Mouse (Mus musculus): ENCODE data around the gene Gm11559.
"Not testable (repeated sequence)": the region's sequence is repeated elsewhere in the genome, so short reads cannot be mapped to it uniquely, and the experiment has no call there.

Gm11559 gene

GRCm38 (mm10) chr11:99864176-99864575 is at the start of gene Gm11559:
Gm11559 (plus strand) TSS chr11:99864476.
- not testable (repeated sequence) for DNase-seq

DNA sequence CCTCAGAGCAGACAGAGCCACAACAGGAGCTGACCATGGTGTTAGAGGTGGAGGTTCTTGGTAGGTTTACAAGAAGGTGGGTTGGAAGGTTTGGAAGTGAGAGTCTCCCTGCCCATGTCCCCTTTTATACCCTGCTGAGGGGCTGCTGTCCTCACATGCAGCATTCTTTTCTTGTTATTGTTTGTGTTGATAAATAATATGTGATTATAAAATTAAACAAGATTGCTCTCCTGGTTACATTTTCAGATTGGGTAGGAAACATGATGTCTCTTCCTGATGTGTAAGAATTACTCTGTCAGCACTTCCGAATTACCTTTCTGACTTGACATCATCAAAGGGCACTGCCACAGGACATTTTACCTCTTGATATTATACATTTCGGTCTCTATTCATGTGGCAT is 48.7 kb upstream of the Gm11559 start, which contains the start of gene Gm11564:
Gene Gm11564, minus strand, starts transcription at position 101 of the 400 bp plus-strand sequence.
- DNase-seq = not testable (repeated sequence)

DNA sequence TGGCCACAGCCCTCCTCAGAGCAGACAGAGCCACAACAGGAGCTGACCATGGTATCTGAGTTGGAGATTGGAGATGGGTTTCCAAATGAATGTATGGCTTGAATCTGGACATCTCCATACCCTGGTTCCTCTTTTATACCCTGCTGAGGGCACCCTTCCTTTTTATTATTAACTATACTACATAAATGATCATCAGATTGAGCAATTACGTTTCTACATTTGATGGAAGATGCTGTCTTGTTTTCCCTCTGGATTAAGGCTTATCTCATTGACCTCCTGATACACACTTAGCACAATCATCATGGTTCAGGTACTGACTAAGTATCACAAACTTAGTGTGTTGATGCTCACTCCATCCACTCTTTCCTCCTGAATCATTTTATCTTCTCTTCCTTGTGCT is 26.3 kb upstream of the Gm11559 start, which contains the start of gene 2300003K06Rik:
Gene 2300003K06Rik, minus strand, starts transcription at position 101 of the 400 bp plus-strand sequence.
- DNase-seq = no peak

- no peak for DNase-seq
Measured at GRCm38 (mm10) chr11:99842185-99842584, 22.1 kb upstream of the Gm11559 start.

GRCm38 (mm10) chr11:99846746-99847145 is 17.5 kb upstream of the Gm11559 start:
- no peak for DNase-seq

DNA sequence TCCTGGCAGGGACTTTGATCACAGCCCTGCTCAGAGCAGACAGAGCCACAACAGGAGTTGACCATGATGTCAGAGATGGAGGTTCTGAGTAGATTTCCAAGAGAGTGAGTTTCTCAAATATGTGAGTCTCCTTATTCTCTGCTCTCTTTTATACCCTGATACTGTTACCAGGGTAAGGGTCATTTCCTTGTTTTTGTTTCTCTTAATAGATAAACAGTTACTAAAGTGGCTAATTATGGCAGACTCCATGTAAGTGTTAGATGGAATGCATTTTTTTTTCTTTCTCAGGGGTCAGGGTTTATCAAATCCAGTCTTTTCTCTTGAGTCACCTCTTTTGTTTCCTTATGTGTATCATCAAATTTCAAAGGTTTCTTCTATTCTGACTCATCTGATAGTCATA is 12.8 kb upstream of the Gm11559 start, which contains the start of gene Krtap4-16:
Gene Krtap4-16, minus strand, starts transcription at position 101 of the 400 bp plus-strand sequence.
- no peak for DNase-seq

- DNase-seq = peak in 1 of 2 experiments; percentile 19
Measured at GRCm38 (mm10) chr11:99854121-99854520, 10.2 kb upstream of the Gm11559 start.

DNA sequence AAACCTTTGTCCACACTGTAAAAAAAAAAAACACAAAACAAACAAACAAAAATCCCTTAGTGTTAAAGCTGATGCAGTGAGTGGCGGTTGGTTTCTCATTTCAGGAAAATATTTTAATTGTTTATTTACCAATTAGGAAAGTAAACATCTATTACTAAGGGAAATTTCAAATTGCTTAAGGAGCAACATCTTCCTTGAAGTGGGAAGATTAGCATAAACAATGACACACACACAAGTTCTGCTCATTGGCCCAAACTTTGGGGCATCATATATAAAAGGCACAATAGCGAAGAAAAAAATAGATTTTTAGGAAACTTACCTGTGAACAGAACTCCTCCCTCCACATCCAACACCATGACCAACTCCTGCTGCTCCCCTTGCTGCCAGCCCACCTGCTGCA is 6.7 kb upstream of the Gm11559 start, which contains the start of gene Gm11568:
Gene Gm11568, plus strand, starts transcription at position 301 of the 400 bp plus-strand sequence.
- DNase-seq = no peak

DNA sequence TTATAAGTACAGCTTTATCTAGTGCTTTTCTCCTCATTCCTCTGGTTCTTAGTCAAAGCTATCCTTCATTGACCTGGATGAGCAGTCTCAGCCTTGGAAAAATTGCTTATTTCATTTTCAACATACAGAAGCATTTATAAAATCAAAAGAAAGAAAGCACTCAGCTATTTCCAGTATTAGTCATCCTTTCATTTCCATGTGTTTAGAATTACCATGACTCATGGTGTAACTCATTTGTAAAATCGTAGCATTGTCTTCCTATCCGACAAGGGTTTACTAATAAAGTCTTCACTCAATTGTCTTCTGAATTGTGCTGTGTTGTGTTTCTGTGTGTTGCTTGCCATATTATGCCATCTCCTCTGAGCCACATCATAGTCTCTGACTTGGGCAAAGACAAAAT is 5.5 kb upstream of the Gm11559 start:
- DNase-seq = no peak

DNA sequence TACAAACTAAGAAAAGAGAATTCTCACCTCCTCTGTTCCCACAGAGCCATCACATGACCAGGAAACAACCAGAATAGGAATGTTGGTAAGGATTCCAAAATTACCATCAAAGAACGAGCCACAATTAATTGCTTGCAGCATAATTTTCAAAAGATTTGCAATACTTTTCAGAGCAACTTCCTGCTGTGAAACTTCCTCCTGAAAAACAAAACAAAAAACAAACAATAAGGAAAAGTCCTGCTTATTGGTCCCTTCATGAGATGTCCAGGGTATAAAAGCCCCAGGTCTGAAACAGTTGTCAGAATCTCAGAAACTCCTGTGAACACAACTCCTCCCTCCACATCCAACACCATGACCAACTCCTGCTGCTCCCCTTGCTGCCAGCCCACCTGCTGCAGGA is 8.8 kb downstream of the Gm11559 start, which contains the start of gene Krtap9-1:
Gene Krtap9-1, plus strand, starts transcription at position 301 of the 400 bp plus-strand sequence.
- not testable (repeated sequence) for DNase-seq

- not testable (repeated sequence) for DNase-seq
Measured at GRCm38 (mm10) chr11:99878887-99879286, 14.6 kb downstream of the Gm11559 start, which contains the start of gene Gm11567. Gm11567 (plus strand) TSS chr11:99879187.

- DNase-seq = no peak
Measured at GRCm38 (mm10) chr11:99907620-99908019, 43.3 kb downstream of the Gm11559 start, which contains the start of gene Krtap31-1. Krtap31-1 (plus strand) TSS chr11:99907920.

DNA sequence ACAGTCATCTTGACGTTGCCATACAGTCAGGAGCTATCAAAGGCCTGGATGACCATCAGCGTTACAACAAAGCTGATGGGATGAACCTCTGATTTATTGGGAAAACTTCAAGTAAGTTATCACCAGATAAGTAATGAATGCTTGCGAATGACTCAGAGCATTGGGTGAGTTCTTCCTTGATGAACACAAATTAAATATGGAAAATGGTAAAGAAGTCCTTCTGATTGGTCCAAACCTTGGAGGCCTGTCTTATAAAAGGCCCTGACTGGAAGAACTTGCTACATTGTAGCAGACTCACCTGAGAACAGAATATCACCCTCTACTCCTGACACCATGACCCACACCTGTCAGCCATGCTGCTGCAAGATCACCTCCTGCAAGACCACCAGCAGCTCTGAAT is 50.2 kb downstream of the Gm11559 start, which contains the start of gene Gm11565:
Gene Gm11565, plus strand, starts transcription at position 301 of the 400 bp plus-strand sequence.
- no peak for DNase-seq

All from lung, postnatal 4 days (tissue).